11 mouse cellular contexts compared by ENCODE assay signal in genomic region chr3:57912650-57913343, GRCm38 (mm10).
DNase-seq lines count a peak whose midpoint lies in the region; ATAC-seq and TF ChIP-seq lines count a peak whose summit lies in the region.
"Had no signal": no experiment of that assay in that cellular context is flagged by ENCODE, and none has a peak within 500 bp of the region (broad histone marks: within the 10 kb centered on the region; RNA-seq: fewer than 3 reads in every experiment).

No protein-coding gene starts in this region.

- no peak for TF ChIP-seq CTCF in thymus, adult 2 months (IDR thresholded peaks at IDR 0.05; ENCODE audit: borderline replicate concordance, control insufficient read depth, extremely low read depth, insufficient read depth, low read length, poor library complexity)

- H3K4me1 ChIP-seq in hindbrain, embryonic 11.5 days (replicated peaks; ENCODE audit: control insufficient read depth, insufficient read depth, low read length): no peaks in the 10 kb centered on the region
- peaks cover 8% of the 10 kb centered on the region; the same call in 1 of the 2 replicates for H3K4me1 ChIP-seq in hindbrain, embryonic 10.5 days (replicated peaks)
- peaks cover 9% of the 10 kb centered on the region for H3K4me1 ChIP-seq in hindbrain, embryonic 13.5 days (replicated peaks)
- H3K4me1 ChIP-seq in thymus, adult 2 months (replicated peaks; ENCODE audit: control insufficient read depth, insufficient read depth, low read length): no peaks in the 10 kb centered on the region
- H3K4me1 ChIP-seq: liver, embryonic 15.5 days had no signal

- no peaks in the 10 kb centered on the region for H3K36me3 ChIP-seq in hindbrain, embryonic 11.5 days (ENCODE audit: control insufficient read depth, insufficient read depth, low read length)
- H3K36me3 ChIP-seq in hindbrain, embryonic 10.5 days: no peaks in the 10 kb centered on the region
- no peaks in the 10 kb centered on the region for H3K36me3 ChIP-seq in hindbrain, embryonic 13.5 days
- no peaks in the 10 kb centered on the region for H3K36me3 ChIP-seq in thymus, adult 2 months (ENCODE audit: control insufficient read depth, insufficient read depth, low read length)
- H3K36me3 ChIP-seq: G1E; liver, embryonic 15.5 days had no signal

- no peak for ATAC-seq in hindbrain, embryonic 11.5 days (ENCODE audit: low FRiP score)
- 0 out of 2 replicates have a peak, but pooled peaks have one; percentile 28 for ATAC-seq in hindbrain, embryonic 13.5 days (ENCODE audit: low FRiP score)
- ATAC-seq in monocyte, adult 5-6 weeks (replicated peaks; ENCODE audit: insufficient number of reproducible peaks, low FRiP score, low TSS enrichment, poor library complexity, severe bottlenecking): no peak

- H3K4me3 ChIP-seq in hindbrain, embryonic 11.5 days (ENCODE audit: low read depth, low read length): no peak overlapping the region
- no peak overlapping the region; the same call in 1 of the 2 replicates for H3K4me3 ChIP-seq in hindbrain, embryonic 10.5 days
- no peak overlapping the region for H3K4me3 ChIP-seq in hindbrain, embryonic 13.5 days
- no peak overlapping the region for H3K4me3 ChIP-seq in thymus, adult 2 months (ENCODE audit: control insufficient read depth, insufficient read depth, low read length)
- H3K4me3 ChIP-seq: erythroblast, embryonic 14.5 days; liver, embryonic 15.5 days had no signal

- TF ChIP-seq POLR2A in thymus, adult 2 months (IDR thresholded peaks at IDR 0.05; ENCODE audit: control insufficient read depth, extremely low read depth, insufficient read depth, low read length, poor library complexity): no peak

- no peaks in the 10 kb centered on the region for H3K9me3 ChIP-seq in hindbrain, embryonic 11.5 days (ENCODE audit: control insufficient read depth, low read length)
- no peaks in the 10 kb centered on the region for H3K9me3 ChIP-seq in hindbrain, embryonic 10.5 days
- H3K9me3 ChIP-seq in hindbrain, embryonic 13.5 days: no peaks in the 10 kb centered on the region
- H3K9me3 ChIP-seq: G1E; liver, embryonic 15.5 days had no signal

- H3K27ac ChIP-seq in hindbrain, embryonic 11.5 days (ENCODE audit: low read depth, low read length): no peak overlapping the region
- H3K27ac ChIP-seq in hindbrain, embryonic 10.5 days: no peak overlapping the region
- H3K27ac ChIP-seq in hindbrain, embryonic 13.5 days: peak overlapping the region; percentile 0; the same call in 1 of the 2 replicates
- no peak overlapping the region for H3K27ac ChIP-seq in thymus, adult 2 months (ENCODE audit: control insufficient read depth, insufficient read depth, low read length)
- H3K27ac ChIP-seq: liver, embryonic 15.5 days had no signal

- 56% methylated on average over 7 of the region's 7 CpGs for WGBS in hindbrain, embryonic 11.5 days
- WGBS in hindbrain, embryonic 10.5 days: 50% methylated on average over 7 of the region's 7 CpGs
- 53% methylated on average over 7 of the region's 7 CpGs for WGBS in hindbrain, embryonic 13.5 days
- 68% methylated on average over 7 of the region's 7 CpGs for WGBS in thymus, adult 2 months

- DNase-seq in hindbrain, embryonic 11.5 days (ENCODE audit: low spot score): peak; percentile 5
- DNase-seq in hindbrain, embryonic 10.5 days (ENCODE audit: low spot score): no peak
- peak; percentile 40 for DNase-seq in retina, postnatal 1 day
- no peak for DNase-seq in retina, embryonic 14.5 days (ENCODE audit: low spot score)
- DNase-seq in spleen, postnatal 10 days (ENCODE audit: low spot score in 2 of 2): no peak
- no peak for DNase-seq in thymus, adult 2 months

- H3K4me2 ChIP-seq in hindbrain, embryonic 11.5 days (replicated peaks; ENCODE audit: low read depth, low read length): no peak overlapping the region
- no peak overlapping the region for H3K4me2 ChIP-seq in hindbrain, embryonic 13.5 days

- no peak overlapping the region for H3K9ac ChIP-seq in hindbrain, embryonic 11.5 days (ENCODE audit: low read depth, low read length)
- H3K9ac ChIP-seq in hindbrain, embryonic 13.5 days: no peak overlapping the region
- H3K9ac ChIP-seq: liver, embryonic 15.5 days had no signal

- H3K27me3 ChIP-seq in hindbrain, embryonic 11.5 days (ENCODE audit: control insufficient read depth, insufficient read depth, low read length): no peaks in the 10 kb centered on the region
- H3K27me3 ChIP-seq in hindbrain, embryonic 10.5 days (ENCODE audit: insufficient read depth, poor library complexity, severe bottlenecking): no peaks in the 10 kb centered on the region
- no peaks in the 10 kb centered on the region for H3K27me3 ChIP-seq in hindbrain, embryonic 13.5 days
- no peaks in the 10 kb centered on the region for H3K27me3 ChIP-seq in thymus, adult 2 months (ENCODE audit: control insufficient read depth, insufficient read depth, low read length)
- H3K27me3 ChIP-seq: liver, embryonic 15.5 days had no signal

Comparison
In these comparisons a context has a peak if more than half of its experiments do, and no peak if none do; other contexts are left out.
1. DNase-seq: peak in hindbrain, embryonic 11.5 days (single experiment) and retina, postnatal 1 day (single experiment); none in hindbrain, embryonic 10.5 days (single experiment), retina, embryonic 14.5 days (single experiment), spleen, postnatal 10 days (0 of 2) and thymus, adult 2 months (single experiment).